Comparison of ENCODE assay signal across 21 mouse cellular contexts in genomic region chr8:128009393-128010010, GRCm38 (mm10).
DNase-seq lines count a peak whose midpoint lies in the region; ATAC-seq and TF ChIP-seq lines count a peak whose summit lies in the region.
"Had no signal": no experiment of that assay in that cellular context is flagged by ENCODE, and none has a peak within 500 bp of the region (broad histone marks: within the 10 kb centered on the region; RNA-seq: fewer than 3 reads in every experiment).

No protein-coding gene starts in this region.

- H3K4me2 ChIP-seq in hindbrain, embryonic 13.5 days, result no peak overlapping the region
- H3K4me2 ChIP-seq in CH12.LX (ENCODE audit: insufficient read depth, low read depth, poor library complexity, severe bottlenecking), result no peak overlapping the region
- H3K4me2 ChIP-seq in intestine, postnatal 0 days (replicated peaks; ENCODE audit: low read depth), result no peak overlapping the region
- H3K4me2 ChIP-seq: forebrain, embryonic 13.5 days; hindbrain, embryonic 15.5 days; midbrain, embryonic 15.5 days had no signal

- no peak for DNase-seq in hindbrain, embryonic 10.5 days (ENCODE audit: low spot score)
- no peak for DNase-seq in CH12.LX (ENCODE audit: extremely low read depth)
- DNase-seq in kidney, adult 2 months, result peak; percentile 18
- peak; percentile 44 to 58 for DNase-seq in kidney, postnatal 4 days
- no peak for DNase-seq in ovary, postnatal 14 days (ENCODE audit: low spot score)
- no peak for DNase-seq in left cerebral cortex, adult 2 months (ENCODE audit: extremely low spot score in 1 of 2, low spot score in 2 of 2)
- DNase-seq: adrenal gland, postnatal 25 days; cerebellum, adult 2 months; heart, postnatal 14 days; liver; lung, adult 2 months; retina, postnatal 1 day; thymus, adult 2 months had no signal

- H3K4me1 ChIP-seq in hindbrain, embryonic 13.5 days (replicated peaks), result peaks cover 3% of the 10 kb centered on the region; the same call in 1 of the 2 replicates
- peaks cover 8% of the 10 kb centered on the region for H3K4me1 ChIP-seq in hindbrain, embryonic 10.5 days (replicated peaks)
- H3K4me1 ChIP-seq in CH12.LX (ENCODE audit: control insufficient read depth in 1 of 2, insufficient read depth in 2 of 2), result no peaks in the 10 kb centered on the region
- H3K4me1 ChIP-seq in kidney, adult 2 months (ENCODE audit: control insufficient read depth, insufficient read depth, low read length), result no peaks in the 10 kb centered on the region
- H3K4me1 ChIP-seq in intestine, postnatal 0 days (replicated peaks; ENCODE audit: control insufficient read depth, insufficient read depth, low read length), result no peaks in the 10 kb centered on the region
- H3K4me1 ChIP-seq: hindbrain, embryonic 15.5 days; midbrain, embryonic 15.5 days had no signal

- no peak overlapping the region for H3K4me3 ChIP-seq in hindbrain, embryonic 13.5 days
- no peak overlapping the region for H3K4me3 ChIP-seq in hindbrain, embryonic 10.5 days
- H3K4me3 ChIP-seq in CH12.LX (replicated peaks in 1 of 3; ENCODE audit: low read depth in 2 of 3, low read length in 2 of 3, poor library complexity in 1 of 3), result no peak overlapping the region
- no peak overlapping the region for H3K4me3 ChIP-seq in kidney, adult 2 months (ENCODE audit: insufficient read depth, low read depth, low read length)
- H3K4me3 ChIP-seq in intestine, postnatal 0 days (ENCODE audit: low read depth, low read length), result no peak overlapping the region
- H3K4me3 ChIP-seq in left cerebral cortex, adult 2 months, result no peak overlapping the region
- H3K4me3 ChIP-seq: forebrain, embryonic 13.5 days; hindbrain, embryonic 15.5 days; midbrain, embryonic 15.5 days had no signal

- 0 out of 2 replicates have a peak overlapping the region, but pooled peaks have one; percentile 40 for H3K27ac ChIP-seq in hindbrain, embryonic 13.5 days
- no peak overlapping the region for H3K27ac ChIP-seq in hindbrain, embryonic 10.5 days
- H3K27ac ChIP-seq in CH12.LX (ENCODE audit: insufficient read depth, low read depth), result no peak overlapping the region
- no peak overlapping the region for H3K27ac ChIP-seq in kidney, adult 2 months (ENCODE audit: insufficient read depth, low read depth, low read length)
- no peak overlapping the region for H3K27ac ChIP-seq in intestine, postnatal 0 days (ENCODE audit: low read depth, low read length)
- H3K27ac ChIP-seq in left cerebral cortex, adult 2 months, result no peak overlapping the region
- H3K27ac ChIP-seq: forebrain, embryonic 13.5 days; hindbrain, embryonic 15.5 days; macrophage; midbrain, embryonic 15.5 days had no signal

- 83% methylated on average over 6 of the region's 6 CpGs for WGBS in hindbrain, embryonic 13.5 days
- WGBS in hindbrain, embryonic 10.5 days, result 86% methylated on average over 6 of the region's 6 CpGs
- 72% methylated on average over 6 of the region's 6 CpGs for WGBS in kidney, adult 2 months
- 79% methylated on average over 6 of the region's 6 CpGs for WGBS in intestine, postnatal 0 days

- H3K27me3 ChIP-seq in hindbrain, embryonic 13.5 days, result no peaks in the 10 kb centered on the region
- no peaks in the 10 kb centered on the region for H3K27me3 ChIP-seq in hindbrain, embryonic 10.5 days (ENCODE audit: insufficient read depth, poor library complexity, severe bottlenecking)
- no peaks in the 10 kb centered on the region for H3K27me3 ChIP-seq in CH12.LX (replicated peaks)
- H3K27me3 ChIP-seq in kidney, adult 2 months (replicated peaks; ENCODE audit: control insufficient read depth, insufficient read depth, low read length), result no peaks in the 10 kb centered on the region
- H3K27me3 ChIP-seq in intestine, postnatal 0 days (replicated peaks; ENCODE audit: control insufficient read depth, insufficient read depth, low read length), result no peaks in the 10 kb centered on the region
- H3K27me3 ChIP-seq: forebrain, embryonic 13.5 days; hindbrain, embryonic 15.5 days; midbrain, embryonic 15.5 days; Patski had no signal

- ATAC-seq in hindbrain, embryonic 13.5 days (ENCODE audit: low FRiP score), result no peak
- no peak for ATAC-seq in intestine, postnatal 0 days
- ATAC-seq: activated CD4-positive, CD25-positive, alpha-beta regulatory T cell, adult 4 months; forebrain, embryonic 13.5 days; midbrain, embryonic 15.5 days; Patski had no signal

- H3K9ac ChIP-seq in hindbrain, embryonic 13.5 days, result no peak overlapping the region
- H3K9ac ChIP-seq in CH12.LX (ENCODE audit: insufficient read depth, low read depth), result no peak overlapping the region
- no peak overlapping the region for H3K9ac ChIP-seq in intestine, postnatal 0 days (ENCODE audit: low read depth, low read length)
- H3K9ac ChIP-seq: forebrain, embryonic 13.5 days; hindbrain, embryonic 15.5 days; midbrain, embryonic 15.5 days had no signal

- H3K9me3 ChIP-seq in hindbrain, embryonic 13.5 days, result no peaks in the 10 kb centered on the region
- H3K9me3 ChIP-seq in hindbrain, embryonic 10.5 days, result no peaks in the 10 kb centered on the region
- no peaks in the 10 kb centered on the region for H3K9me3 ChIP-seq in CH12.LX (replicated peaks; ENCODE audit: low read length)
- no peaks in the 10 kb centered on the region for H3K9me3 ChIP-seq in intestine, postnatal 0 days (ENCODE audit: control insufficient read depth)
- H3K9me3 ChIP-seq: forebrain, embryonic 13.5 days; hindbrain, embryonic 15.5 days; midbrain, embryonic 15.5 days had no signal

- TF ChIP-seq CTCF in CH12.LX (conservative IDR thresholded peaks at IDR 0.05 in 1 of 2, IDR thresholded peaks at IDR 0.05 in 1 of 2; ENCODE audit: low read depth in 2 of 2, low read length in 2 of 2), result no peak
- no peak for TF ChIP-seq CTCF in kidney, adult 2 months (conservative IDR thresholded peaks at IDR 0.05; ENCODE audit: insufficient read depth, insufficient read length, low read depth, low read length)
- TF ChIP-seq CTCF in intestine, postnatal 0 days (IDR thresholded peaks at IDR 0.05; ENCODE audit: low read depth), result no peak
- TF ChIP-seq CTCF in left cerebral cortex, adult 2 months (IDR thresholded peaks at IDR 0.05), result no peak

- no peak for TF ChIP-seq EP300 in CH12.LX (IDR thresholded peaks at IDR 0.05; ENCODE audit: low read length)

- intact Hi-C loops in left cerebral cortex, adult 2 months (cut with DNase I), result no loop called here

- dilution Hi-C loops in CH12.LX (cut with MboI; ENCODE audit: extremely low pct_ligation_motif_present, extremely low pct_unique_long_range_greater_than_20kb, low sequenced_read_pairs), result no loop called here

- no peak for TF ChIP-seq POLR2A in CH12.LX (IDR thresholded peaks at IDR 0.05; ENCODE audit: low read depth, low read length)
- TF ChIP-seq POLR2A in kidney, adult 2 months (IDR thresholded peaks at IDR 0.05; ENCODE audit: low read depth, low read length), result no peak

- TF ChIP-seq RAD21 in CH12.LX (IDR thresholded peaks at IDR 0.05; ENCODE audit: low read depth, low read length), result no peak

- H3K79me2 ChIP-seq in CH12.LX (replicated peaks; ENCODE audit: control insufficient read depth, extremely low read depth, insufficient read depth, poor library complexity, severe bottlenecking), result no peaks in the 10 kb centered on the region

- in situ Hi-C loops in CH12.LX (cut with MboI; ENCODE audit: low pct_ligation_motif_present, low pct_unique_long_range_greater_than_20kb, low sequenced_read_pairs), result no loop called here

- H3K36me3 ChIP-seq in hindbrain, embryonic 13.5 days, result no peaks in the 10 kb centered on the region
- H3K36me3 ChIP-seq in hindbrain, embryonic 10.5 days, result no peaks in the 10 kb centered on the region
- H3K36me3 ChIP-seq in CH12.LX (replicated peaks in 1 of 2; ENCODE audit: control insufficient read depth in 1 of 2, insufficient read depth in 1 of 2, low read length in 1 of 2), result no peaks in the 10 kb centered on the region
- H3K36me3 ChIP-seq in kidney, adult 2 months (ENCODE audit: control insufficient read depth, insufficient read depth, low read length), result no peaks in the 10 kb centered on the region
- H3K36me3 ChIP-seq in intestine, postnatal 0 days (ENCODE audit: control insufficient read depth, insufficient read depth), result no peaks in the 10 kb centered on the region
- H3K36me3 ChIP-seq: hindbrain, embryonic 15.5 days; midbrain, embryonic 15.5 days had no signal

TF ChIP-seq in CH12.LX, 34 proteins besides CTCF, POLR2A, EP300 and RAD21:
- TF ChIP-seq SIN3A (IDR thresholded peaks at IDR 0.05; ENCODE audit: low read length), result no peak
- TF ChIP-seq MEF2A (IDR thresholded peaks at IDR 0.05; ENCODE audit: borderline replicate concordance, low read depth, low read length), result peak; percentile 14; the same call in 1 of the 2 replicates

Comparison
In these comparisons a context has a peak if more than half of its experiments do, and no peak if none do; other contexts are left out.
1. DNase-seq: peak in kidney, adult 2 months (single experiment) and kidney, postnatal 4 days (2 of 2); none in hindbrain, embryonic 10.5 days (single experiment), CH12.LX (single experiment), ovary, postnatal 14 days (single experiment) and left cerebral cortex, adult 2 months (0 of 2).